Mouse (Mus musculus) adrenal gland, adult 18-20 months (tissue): ENCODE measurements around the gene I0C0044D17Rik. TPM values are rescaled to one million over a fixed set of nuclear protein-coding genes. Genes with fewer than 3 reads are reported as not detected.
"Not testable (repeated sequence)": the region's sequence is repeated elsewhere in the genome, so short reads cannot be mapped to it uniquely, and the experiment has no call there.

Source experiments
- DNase-seq, 2 experiments: peaks; one replicate each; pipeline ENCODE4 v3.0.0; 2021 to 2022; ENCODE audit warnings: low spot score in 2 of 2
- long read RNA-seq, 2 experiments: library from polyadenylated mRNA; stranded (forward); transcript quantifications; one replicate each; pipeline ENCODE4 v2.0.0; 2021
- total RNA-seq, 2 experiments: library from RNA; stranded (reverse); gene quantifications; 1 replicate in 1 of 2; 2 replicates in 1 of 2; pipeline ENCODE4 v1.2.3; 2021

The I0C0044D17Rik gene
- total RNA-seq: not detected
- long read RNA-seq, experiment 1: 0 reads
- long read RNA-seq, experiment 2: 0 reads

DNA sequence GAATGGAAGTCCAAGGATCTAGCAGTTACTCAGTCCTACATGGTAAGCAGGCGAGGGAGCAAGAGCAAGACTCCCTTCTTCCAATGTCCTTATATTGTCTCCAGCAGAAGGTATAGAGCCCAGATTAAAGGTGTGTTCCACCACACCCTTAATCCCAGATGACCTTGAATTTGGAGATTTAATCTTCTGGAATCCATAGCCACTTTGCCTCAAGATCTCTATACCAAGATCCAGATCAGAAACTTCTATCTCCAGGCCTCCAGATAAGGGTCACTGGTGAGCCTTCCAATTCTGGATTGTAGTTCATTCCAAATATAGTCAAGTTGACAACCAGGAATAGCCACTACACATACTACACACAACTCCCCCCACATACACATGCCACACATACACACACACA is at the start of gene I0C0044D17Rik:
Gene I0C0044D17Rik (minus strand): TSS at position 101 of the 400 bp plus-strand sequence.
- DNase-seq: not testable (repeated sequence)

DNA sequence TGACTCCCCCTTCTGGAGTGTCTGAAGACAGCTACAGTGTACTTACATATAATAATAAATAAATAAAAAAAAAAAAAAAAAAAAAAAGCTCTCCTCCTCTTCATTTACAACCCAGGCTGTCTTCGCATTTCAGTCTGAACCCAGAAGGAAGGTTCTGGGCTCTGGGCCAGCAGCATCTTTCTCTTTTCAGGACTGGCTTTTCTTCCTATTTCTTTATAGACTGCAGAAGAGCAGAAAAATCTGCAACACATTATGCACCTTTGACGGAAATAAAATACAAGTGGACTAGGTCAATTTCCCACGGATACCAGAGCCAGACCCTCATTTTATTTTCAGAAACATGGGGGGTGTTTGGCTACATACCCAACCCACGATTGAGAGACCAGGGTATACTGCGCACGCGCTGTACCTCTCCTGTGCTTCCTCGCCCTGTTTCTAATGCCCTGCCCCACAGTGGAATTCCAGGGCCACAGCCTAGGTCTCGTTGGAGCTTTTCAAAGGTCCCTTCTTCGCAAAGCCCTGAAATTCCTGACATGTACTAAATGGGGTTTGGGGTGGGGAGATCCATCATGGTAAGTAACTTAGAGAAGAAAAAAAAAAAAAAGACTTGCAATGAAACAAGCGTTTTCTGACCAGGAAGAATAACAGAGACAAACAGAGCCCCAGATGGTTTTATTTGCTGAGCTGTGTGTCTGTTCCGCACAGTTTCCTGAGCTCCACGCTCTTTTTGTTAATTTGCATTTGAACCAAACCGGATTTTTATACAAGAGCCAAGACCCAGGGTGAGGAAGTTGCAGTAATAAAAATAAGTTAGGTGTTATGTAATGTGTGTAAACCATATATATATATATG is 42.0 kb upstream of the I0C0044D17Rik start:
- DNase-seq: no peak

DNA sequence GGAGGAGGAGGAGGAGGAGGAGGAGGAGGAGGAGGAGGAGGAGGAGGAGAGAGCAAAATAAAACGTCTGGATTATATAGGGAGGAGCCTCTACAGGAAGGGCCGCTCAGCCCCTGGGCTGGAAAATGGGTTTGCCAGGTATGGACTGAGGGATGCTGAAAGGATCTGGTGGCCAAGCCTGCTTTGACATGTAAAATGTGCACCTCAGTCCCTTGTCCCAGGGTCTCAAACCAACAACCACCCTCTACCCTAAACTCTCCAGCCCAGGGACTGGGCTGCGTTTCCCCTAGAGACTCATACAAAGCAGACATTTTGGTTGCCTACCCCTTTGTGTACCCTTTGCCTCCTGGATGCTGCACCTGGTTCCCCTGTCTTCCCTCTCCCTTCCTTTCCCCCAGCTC is 40.9 kb upstream of the I0C0044D17Rik start:
- no peak for DNase-seq

GRCm38 (mm10) chr4:98864094-98864493 is 40.5 kb upstream of the I0C0044D17Rik start:
- DNase-seq: no peak

DNA sequence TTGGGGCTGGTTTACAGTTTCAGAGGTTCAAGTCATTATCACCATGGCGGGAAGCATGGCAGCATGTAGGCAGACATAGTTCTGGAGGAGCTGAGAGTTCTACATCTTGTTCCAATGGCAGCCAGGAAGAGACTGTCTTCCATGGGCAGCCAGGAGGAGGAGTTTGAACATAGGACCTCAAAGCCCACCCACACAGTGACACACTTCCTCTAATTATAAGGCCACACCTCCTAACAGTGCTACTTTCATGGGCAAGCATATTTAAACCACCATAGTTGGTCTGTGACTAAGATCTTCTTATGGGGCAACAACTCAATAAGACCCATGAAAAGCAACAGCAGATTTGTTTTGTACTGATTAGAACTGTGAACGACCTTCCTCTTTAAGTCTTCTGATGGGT is 39.8 kb upstream of the I0C0044D17Rik start:
- no peak for DNase-seq

DNA sequence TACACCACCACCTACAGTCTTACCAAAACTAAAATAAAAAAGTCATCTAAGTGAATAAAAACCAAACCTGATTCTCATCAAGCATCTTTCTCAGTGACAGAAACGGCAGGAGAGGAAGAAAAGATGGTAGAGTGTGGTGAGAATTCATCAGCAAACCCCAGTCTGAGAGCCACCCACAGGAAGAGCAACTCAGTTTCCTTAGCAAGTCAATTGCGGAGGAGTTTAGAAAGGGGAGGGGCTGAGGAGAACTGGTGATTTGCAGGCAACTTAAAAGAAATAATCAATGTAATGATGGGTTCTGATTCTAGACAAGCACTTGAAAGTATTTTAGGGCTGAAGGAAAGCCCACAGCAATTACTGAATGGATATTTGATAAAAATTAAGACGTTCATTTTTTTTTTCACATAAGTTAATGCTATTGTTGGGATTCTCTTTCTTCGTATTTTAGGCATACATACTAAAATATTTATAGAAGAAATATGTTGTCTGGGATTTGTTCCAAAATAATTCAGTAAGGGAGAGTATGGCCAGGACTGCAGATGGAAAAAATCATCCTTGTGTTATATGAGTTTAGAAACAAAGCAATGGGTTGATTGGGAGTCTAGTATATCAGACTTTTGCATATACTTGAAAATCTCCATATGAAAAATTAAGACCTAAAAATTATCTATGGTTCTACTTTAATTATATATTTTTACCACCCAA is 34.7 kb upstream of the I0C0044D17Rik start:
- DNase-seq: no peak

GRCm38 (mm10) chr4:98857037-98857648 is 33.5 kb upstream of the I0C0044D17Rik start:
- DNase-seq: no peak

GRCm38 (mm10) chr4:98853926-98854325 is 30.3 kb upstream of the I0C0044D17Rik start:
- DNase-seq: no peak

DNA sequence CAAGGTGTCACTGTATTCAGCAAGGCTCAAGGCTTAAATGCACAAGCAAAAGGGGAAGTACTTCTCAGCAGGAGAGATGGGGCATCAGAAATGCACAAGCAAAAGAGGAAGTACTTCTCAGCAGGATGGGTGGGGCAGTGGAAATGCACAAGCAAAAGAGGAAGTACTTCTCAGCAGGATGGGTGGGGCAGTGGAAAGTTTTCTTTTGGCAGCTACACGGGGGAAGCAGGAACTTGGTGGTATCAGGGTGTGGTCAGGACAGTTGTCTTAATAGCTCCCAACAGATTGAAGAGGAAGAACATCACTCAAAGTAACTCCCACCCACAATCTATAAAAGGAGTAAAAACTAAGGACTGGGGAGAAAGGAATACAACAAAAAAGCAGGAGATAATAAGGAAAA is 26.8 kb upstream of the I0C0044D17Rik start:
- not testable (repeated sequence) for DNase-seq

GRCm38 (mm10) chr4:98847120-98847885 is 23.7 kb upstream of the I0C0044D17Rik start:
- no peak for DNase-seq

DNA sequence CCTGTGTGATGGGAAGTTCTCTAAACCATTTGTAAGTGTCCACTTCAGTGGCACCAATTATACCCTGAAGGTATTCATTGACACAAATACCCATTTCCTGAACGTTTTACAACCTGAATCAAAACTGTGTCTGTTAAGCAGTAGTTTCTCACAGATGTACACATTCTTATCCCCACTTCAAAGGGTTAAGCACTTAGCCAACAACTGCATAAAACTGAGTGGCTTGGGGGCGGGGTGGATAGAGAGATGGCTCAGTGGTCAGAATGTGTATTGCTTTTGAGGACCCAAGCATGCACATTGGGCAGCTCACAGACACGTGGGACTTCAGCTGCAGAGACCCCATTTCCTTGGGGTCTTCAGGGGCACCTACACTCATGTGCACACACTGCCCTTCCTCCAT is 22.8 kb upstream of the I0C0044D17Rik start:
- no peak for DNase-seq

GRCm38 (mm10) chr4:98845687-98846125 is 22.1 kb upstream of the I0C0044D17Rik start:
- DNase-seq: no peak

- DNase-seq: no peak
Measured at GRCm38 (mm10) chr4:98845201-98845600, 21.6 kb upstream of the I0C0044D17Rik start.

GRCm38 (mm10) chr4:98843906-98844597 is 20.4 kb upstream of the I0C0044D17Rik start:
- no peak for DNase-seq

- DNase-seq: not testable (repeated sequence)
Measured at GRCm38 (mm10) chr4:98841251-98841650, 17.6 kb upstream of the I0C0044D17Rik start.

DNA sequence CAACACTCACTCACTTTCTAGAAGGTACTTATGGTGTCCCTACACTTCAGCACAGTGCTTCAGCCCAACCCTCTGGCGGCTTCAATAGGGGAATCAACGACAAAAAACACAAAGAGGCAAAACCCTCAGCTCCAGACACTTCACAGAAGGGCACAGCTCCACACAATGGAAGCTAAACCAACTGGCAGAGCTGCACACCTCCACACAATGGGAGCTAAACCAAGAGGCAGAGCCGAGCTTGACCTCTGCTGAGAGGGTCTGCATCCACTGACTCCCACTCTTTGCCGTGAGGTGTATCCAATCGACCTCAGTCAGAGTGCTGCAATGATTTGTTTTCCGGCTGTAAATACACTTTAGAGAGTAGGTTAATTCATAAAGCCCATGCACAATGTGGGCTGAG is 16.9 kb upstream of the I0C0044D17Rik start:
- DNase-seq: no peak

DNA sequence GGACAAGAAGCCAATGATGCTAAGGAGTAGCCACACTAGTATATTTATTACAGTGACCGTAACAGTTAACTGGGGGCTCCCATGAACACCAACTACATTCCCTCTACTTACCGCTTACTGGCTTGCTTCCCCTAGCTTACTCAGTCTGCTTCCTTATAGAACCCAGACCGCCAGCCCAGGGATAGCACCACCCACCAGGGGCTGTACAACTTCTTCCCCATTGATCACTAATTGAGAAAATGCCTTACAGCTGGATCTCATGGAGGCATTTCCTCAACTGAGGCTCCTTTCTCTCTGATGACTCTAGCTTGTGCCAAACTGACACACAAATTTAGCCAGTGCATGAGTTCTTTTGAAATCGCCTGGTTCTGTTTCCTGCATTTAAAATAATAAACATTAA is 15.3 kb upstream of the I0C0044D17Rik start:
- DNase-seq: no peak

- no peak for DNase-seq
Measured at GRCm38 (mm10) chr4:98837715-98838505, 14.3 kb upstream of the I0C0044D17Rik start.

DNA sequence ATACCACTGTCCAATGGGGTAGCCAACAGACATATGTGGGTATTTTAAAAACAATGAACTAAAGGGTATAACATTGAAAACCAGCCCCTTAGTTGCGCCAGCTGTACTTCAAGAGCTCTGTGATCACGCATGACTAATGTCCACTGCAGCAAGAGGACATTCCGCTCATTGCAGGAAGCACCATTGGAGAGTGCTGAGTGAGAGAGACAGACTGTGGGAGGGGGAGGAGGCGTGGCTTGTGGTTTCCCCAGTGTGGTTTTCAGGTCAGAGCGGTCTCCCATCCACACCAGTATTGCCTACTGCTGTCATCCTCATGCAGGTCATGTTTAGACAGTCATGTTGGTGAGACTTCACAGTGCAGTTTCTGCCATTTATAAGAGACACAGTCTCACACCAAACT is 12.9 kb upstream of the I0C0044D17Rik start:
- DNase-seq: peak in 1 of 2 experiments; percentile 12
